Comparison of ENCODE assay signal across 8 mouse cellular contexts in the genomic region with DNA sequence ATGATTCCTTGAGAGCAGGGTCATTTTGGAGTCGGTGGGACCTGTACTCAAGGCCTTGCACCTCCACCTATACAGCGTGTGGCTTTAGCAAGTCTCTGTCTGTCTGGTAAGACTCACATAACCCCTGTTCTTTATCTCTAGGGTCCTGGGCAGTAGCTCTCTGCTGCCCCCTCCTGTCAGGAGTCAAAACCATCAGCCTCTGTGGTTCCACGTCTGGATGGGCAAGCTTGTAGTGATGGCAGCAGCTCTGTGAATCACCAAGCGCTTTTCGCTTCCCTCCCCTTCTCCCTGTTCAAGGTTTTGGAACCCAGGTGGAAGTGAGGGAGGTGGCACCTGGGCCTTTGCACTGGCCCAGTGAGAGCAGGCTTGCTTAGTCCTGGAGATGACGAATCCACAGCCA. TPM values are rescaled to one million over a fixed set of nuclear protein-coding genes. Genes with fewer than 3 reads are reported as not detected.
DNase-seq lines count a peak whose midpoint lies in the region; ATAC-seq and TF ChIP-seq lines count a peak whose summit lies in the region.

No protein-coding gene starts in this region.

- H3K27ac ChIP-seq in embryonic facial prominence, embryonic 11.5 days (replicated peaks; ENCODE audit: low read depth, low read length), result no peak overlapping the region
- H3K27ac ChIP-seq in spleen, adult 2 months (ENCODE audit: insufficient read depth, low read length), result no peak overlapping the region

- peak; percentile 67 to 78 for DNase-seq in heart, adult 18-20 months
- no peak for DNase-seq in heart, postnatal 25 days (ENCODE audit: low spot score)
- DNase-seq in T-cell, adult 2 months (ENCODE audit: low spot score), result peak; percentile 67
- peak; percentile 80 for DNase-seq in embryonic facial prominence, embryonic 11.5 days (ENCODE audit: low spot score)
- peak; percentile 75 to 78 for DNase-seq in heart, postnatal 10 days
- peak; percentile 78 to 81 for DNase-seq in kidney, postnatal 4 days
- DNase-seq in lung, postnatal 10 days, result peak; percentile 76
- peak in 1 of 2 experiments; percentile 49 for DNase-seq in spleen, adult 2 months (ENCODE audit: low read depth in 1 of 2, low spot score in 2 of 2)

- 23% methylated on average over 6 of the region's 6 CpGs for WGBS in embryonic facial prominence, embryonic 11.5 days
- 24% methylated on average over 6 of the region's 6 CpGs for WGBS in spleen, adult 2 months

- no peak overlapping the region for H3K4me3 ChIP-seq in embryonic facial prominence, embryonic 11.5 days (ENCODE audit: low read depth, low read length)
- H3K4me3 ChIP-seq in spleen, adult 2 months (ENCODE audit: extremely low read depth, insufficient read depth, insufficient read length), result no peak overlapping the region

- no peak overlapping the region for H3K4me2 ChIP-seq in embryonic facial prominence, embryonic 11.5 days (ENCODE audit: low read depth, low read length)

- no peak overlapping the region for H3K9ac ChIP-seq in embryonic facial prominence, embryonic 11.5 days (replicated peaks; ENCODE audit: low read length)

- ATAC-seq in embryonic facial prominence, embryonic 11.5 days (replicated peaks; ENCODE audit: insufficient number of reproducible peaks, low FRiP score, low TSS enrichment, low read depth), result 0 out of 2 replicates have a peak, but pooled peaks have one; percentile 10

- intact Hi-C loops in heart, postnatal 25 days (cut with DNase I), result loop anchor here (2.0 to 5.0 kb wide), 3 partner anchors 66 to 231 kb away; a partner anchor contains a TSS
- intact Hi-C loops in heart, postnatal 10 days (cut with DNase I), result loop anchor here (5.0 kb wide), 3 partner anchors 66 to 231 kb away; a partner anchor contains a TSS

- H3K9me3 ChIP-seq in embryonic facial prominence, embryonic 11.5 days (replicated peaks; ENCODE audit: control insufficient read depth, low read length), result no peaks in the 10 kb centered on the region

- no peak for TF ChIP-seq POLR2A in spleen, adult 2 months (IDR thresholded peaks at IDR 0.05; ENCODE audit: low read depth, low read length)

- H3K27me3 ChIP-seq in embryonic facial prominence, embryonic 11.5 days (ENCODE audit: control insufficient read depth, insufficient read depth, low read length), result no peaks in the 10 kb centered on the region; the same call in 1 of the 2 replicates
- no peaks in the 10 kb centered on the region for H3K27me3 ChIP-seq in spleen, adult 2 months (ENCODE audit: control insufficient read depth, insufficient read depth, low read length)

- peak; percentile 54; the same call in 1 of the 2 replicates for TF ChIP-seq CTCF in spleen, adult 2 months (IDR thresholded peaks at IDR 0.05; ENCODE audit: extremely low read depth, insufficient read depth, insufficient read length, insufficient replicate concordance)

- no peaks in the 10 kb centered on the region for H3K4me1 ChIP-seq in embryonic facial prominence, embryonic 11.5 days (ENCODE audit: control insufficient read depth, insufficient read depth, low read length)
- H3K4me1 ChIP-seq in spleen, adult 2 months (ENCODE audit: control insufficient read depth, insufficient read depth, insufficient read length), result no peaks in the 10 kb centered on the region

- H3K36me3 ChIP-seq in embryonic facial prominence, embryonic 11.5 days (replicated peaks; ENCODE audit: control insufficient read depth, insufficient read depth, low read depth, low read length), result no peaks in the 10 kb centered on the region
- H3K36me3 ChIP-seq in spleen, adult 2 months (ENCODE audit: control insufficient read depth, insufficient read depth, low read length), result no peaks in the 10 kb centered on the region

RNA-seq across cellular contexts. Expression of a gene that starts 4.5 kb away (rescaled TPM):
- 10 to 100 TPM in 1 of 2 experiments, 1 to 10 TPM in 1; 9.4 to 52.1 TPM for total RNA-seq in heart, adult 18-20 months (2021)
- total RNA-seq in heart, postnatal 25 days (2021), result 10 to 100 TPM in 1 of 2 experiments, 1 to 10 TPM in 1; 5.2 to 10.6 TPM
- not detected in 2 replicates for polyA plus RNA-seq in embryonic facial prominence, embryonic 11.5 days (2014; fragmentation: Nextera tagmentation; extraction: Ambion mirVana)
- 10 to 100 TPM; 24.0 to 76.0 TPM for total RNA-seq in heart, postnatal 10 days (2021)
- polyA plus RNA-seq in spleen, adult 2 months (2012; rRNA removed), result 3.9 and 5.2 TPM in 2 replicates

RNA-seq across cellular contexts. Expression of a gene that starts 12.7 kb away (rescaled TPM):
- total RNA-seq in heart, adult 18-20 months (2021), result 1 to 10 TPM in 1 of 2 experiments, under 1 TPM in 1; 0.82 to 1.1 TPM
- total RNA-seq in heart, postnatal 25 days (2021), result 1 to 10 TPM; 1.7 to 1.8 TPM
- 4.5 TPM in 2 replicates for polyA plus RNA-seq in embryonic facial prominence, embryonic 11.5 days (2014; fragmentation: Nextera tagmentation; extraction: Ambion mirVana)
- total RNA-seq in heart, postnatal 10 days (2021), result 1 to 10 TPM; 3.2 to 3.9 TPM
- polyA plus RNA-seq in spleen, adult 2 months (2012; rRNA removed), result 0.98 and 1.4 TPM in 2 replicates

RNA-seq across cellular contexts. Expression of a gene that starts 14.7 kb away (rescaled TPM):
- total RNA-seq in heart, adult 18-20 months (2021), result 10 to 100 TPM; 18.0 to 21.4 TPM
- 10 to 100 TPM; 13.2 to 15.2 TPM for total RNA-seq in heart, postnatal 25 days (2021)
- polyA plus RNA-seq in embryonic facial prominence, embryonic 11.5 days (2014; fragmentation: Nextera tagmentation; extraction: Ambion mirVana), result 7.1 and 8.3 TPM in 2 replicates
- 10 to 100 TPM; 13.3 to 16.5 TPM for total RNA-seq in heart, postnatal 10 days (2021)
- polyA plus RNA-seq in spleen, adult 2 months (2012; rRNA removed), result 1.7 and 2.7 TPM in 2 replicates

RNA-seq across cellular contexts. Expression of a gene that starts 14.7 kb away (rescaled TPM):
- total RNA-seq in heart, adult 18-20 months (2021), result under 1 TPM; 0.22 to 0.41 TPM
- total RNA-seq in heart, postnatal 25 days (2021), result under 1 TPM in 1 of 2 experiments, not detected in 1; 0.21 TPM
- polyA plus RNA-seq in embryonic facial prominence, embryonic 11.5 days (2014; fragmentation: Nextera tagmentation; extraction: Ambion mirVana), result 0.21 and 0.42 TPM in 2 replicates
- under 1 TPM; 0.14 to 0.15 TPM for total RNA-seq in heart, postnatal 10 days (2021)
- not detected in 2 replicates for polyA plus RNA-seq in spleen, adult 2 months (2012; rRNA removed)
